Mouse (Mus musculus) stomach, embryonic 16.5 days (tissue): ENCODE results near the gene Pde1c. TPM values are rescaled to one million over a fixed set of nuclear protein-coding genes. Genes with fewer than 3 reads are reported as not detected.

ENCODE experiments used
- ATAC-seq: fragments of 200-750 bp; cut with Nextera tagmentation; 2 replicates; pipeline ENCODE4 v1.8.0; 2017; ENCODE audit warnings: moderate number of reproducible peaks, moderate TSS enrichment; ENCODE audit not compliant: insufficient read depth, low FRiP score
- H3K27ac ChIP-seq: fragments of 300-500 bp; sonication (generic); 2 replicates; pipeline ENCODE4 v1.5.1; 2014; ENCODE audit warnings: low read length
- H3K27me3 ChIP-seq: fragments of 300-500 bp; sonication (generic); 2 replicates; pipeline ENCODE4 v1.6.1; 2014; ENCODE audit warnings: low read length, control low read depth, mixed read lengths; ENCODE audit not compliant: control insufficient read depth, insufficient read depth
- H3K36me3 ChIP-seq: fragments of 300-500 bp; sonication (generic); 2 replicates; pipeline ENCODE4 v1.6.1; 2014; ENCODE audit warnings: low read length; ENCODE audit not compliant: control insufficient read depth, insufficient read depth
- H3K4me1 ChIP-seq: fragments of 300-500 bp; sonication (generic); 2 replicates; pipeline ENCODE4 v1.6.1; 2014; ENCODE audit warnings: low read length, control low read depth, mixed read lengths; ENCODE audit not compliant: control insufficient read depth, insufficient read depth
- H3K4me2 ChIP-seq: fragments of 300-500 bp; sonication (generic); 2 replicates; pipeline ENCODE4 v1.6.1; 2014; ENCODE audit warnings: low read depth, low read length, mixed read lengths
- H3K4me3 ChIP-seq: fragments of 300-500 bp; sonication (generic); replicated peaks from 2 replicates; pipeline ENCODE4 v1.5.1; 2014; ENCODE audit warnings: mild to moderate bottlenecking, low read length
- H3K9ac ChIP-seq: fragments of 300-500 bp; sonication (generic); 2 replicates; pipeline ENCODE4 v1.6.1; 2014; ENCODE audit warnings: low read length
- H3K9me3 ChIP-seq: fragments of 300-500 bp; sonication (generic); replicated peaks from 2 replicates; pipeline ENCODE4 v1.6.1; 2016; ENCODE audit warnings: low read length, control low read depth; ENCODE audit not compliant: control insufficient read depth
- WGBS: fragments of 180-500 bp; shearing (Covaris S2); extraction: QIAGEN DNeasy Blood & Tissue Kit; methylation state at CpG from one replicate; pipeline ENCODE4 v1.1.7; 2014; 5-methylcytosine and 5-hydroxymethylcytosine counted together
- polyA plus RNA-seq: library from polyadenylated mRNA; unstranded; fragments of >200 nt; fragmentation: Nextera tagmentation; extraction: Ambion mirVana; gene quantifications from 2 replicates; pipeline ENCODE4 v1.2.1, GENCODE M21; 2015

Gene Pde1c
- polyA plus RNA-seq, 1 experiment from 2014 or later: 2.7 TPM

DNA sequence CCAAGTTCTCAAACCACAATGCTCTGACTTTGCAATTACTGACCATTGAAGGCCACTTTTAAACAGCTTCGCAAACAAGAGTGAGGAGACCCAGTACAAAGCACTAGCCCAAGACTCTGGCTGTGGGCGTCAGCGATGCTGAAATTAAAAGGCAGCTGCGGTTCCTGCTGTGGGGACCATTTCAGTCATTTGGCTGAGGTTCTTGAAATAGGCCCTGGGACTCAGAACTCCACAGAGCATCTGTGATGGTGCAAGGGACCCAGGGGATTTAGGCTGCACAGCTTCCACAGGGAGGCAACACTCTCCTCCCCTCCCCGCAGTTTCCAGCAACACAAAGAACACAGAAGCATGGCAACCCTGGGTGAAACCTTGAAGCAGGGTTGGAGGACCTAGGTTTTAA lies 194.7 kb downstream of the Pde1c start:
- Histone ChIP-seq H3K36me3 (no peaks in the 10 kb centered on the region), H3K9ac (no peak overlapping the region), H3K27ac (no peak overlapping the region), H3K27me3 (no peaks in the 10 kb centered on the region), H3K4me2 (no peak overlapping the region), H3K4me1 (no peaks in the 10 kb centered on the region), H3K9me3 (no peaks in the 10 kb centered on the region), H3K4me3 (no peak overlapping the region)
- no peak for ATAC-seq
- WGBS: 87% methylated on average over 5 of the region's 5 CpGs

DNA sequence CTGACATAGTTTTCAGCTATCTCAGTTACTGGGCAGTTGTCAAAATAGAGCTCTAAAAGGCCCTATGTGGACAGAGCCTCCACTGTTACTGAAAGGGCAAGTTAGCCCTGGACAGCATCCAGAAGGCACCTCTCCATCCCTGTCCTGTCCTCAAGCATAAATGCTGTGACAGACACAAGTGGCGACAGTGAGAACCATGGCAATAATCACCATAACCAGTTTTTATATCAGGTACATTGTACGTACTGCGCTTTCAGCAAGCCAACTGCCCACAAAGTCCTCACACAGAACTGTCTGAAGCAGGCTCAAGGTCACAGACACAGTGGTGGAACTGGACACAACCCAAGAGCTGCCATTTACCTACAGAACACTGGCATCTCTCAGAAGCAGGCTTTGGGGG lies 195.2 kb downstream of the Pde1c start:
- no peaks in the 10 kb centered on the region for H3K36me3 ChIP-seq
- no peak overlapping the region for H3K27ac ChIP-seq
- no peak overlapping the region for H3K4me3 ChIP-seq
- H3K27me3 ChIP-seq: no peaks in the 10 kb centered on the region
- 80% methylated on average over 3 of the region's 3 CpGs for WGBS
- H3K4me2 ChIP-seq: no peak overlapping the region
- H3K4me1 ChIP-seq: no peaks in the 10 kb centered on the region
- H3K9me3 ChIP-seq: no peaks in the 10 kb centered on the region
- no peak for ATAC-seq
- no peak overlapping the region for H3K9ac ChIP-seq

DNA sequence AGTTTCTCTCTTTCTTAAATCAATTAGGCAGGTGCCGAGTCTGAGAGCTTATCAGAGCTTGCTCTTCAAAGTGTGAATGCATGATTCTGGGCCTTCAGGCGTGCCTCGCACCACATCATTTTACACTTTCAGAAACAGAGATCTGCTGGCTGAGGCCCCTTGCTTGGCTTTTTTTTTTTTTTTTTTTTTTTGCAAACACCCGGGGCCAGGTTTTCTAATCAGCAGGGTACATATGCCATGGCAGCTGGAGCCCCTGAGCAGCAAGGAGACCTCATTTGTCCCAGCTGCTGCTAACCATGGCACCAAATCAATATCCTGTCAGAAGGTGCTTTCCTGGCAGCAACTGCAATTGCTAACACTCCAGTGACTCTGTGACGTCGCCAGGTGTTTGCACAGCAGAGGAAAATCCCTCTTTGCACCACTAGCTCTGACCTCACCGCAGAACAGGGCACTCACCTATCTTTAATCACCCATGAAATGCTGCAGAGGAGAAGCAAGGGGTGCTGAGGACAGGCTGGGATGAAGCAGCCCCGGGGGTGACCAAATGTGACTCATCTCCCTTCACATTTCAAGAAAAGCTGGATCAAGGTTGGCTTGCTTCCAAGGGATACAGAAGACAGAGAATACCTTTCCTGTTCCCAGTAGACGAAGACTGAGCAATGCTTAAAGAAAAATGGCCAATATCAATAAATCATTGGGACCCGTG lies 195.7 kb downstream of the Pde1c start:
- Histone ChIP-seq H3K4me3 (no peak overlapping the region), H3K9ac (no peak overlapping the region), H3K9me3 (no peaks in the 10 kb centered on the region), H3K36me3 (no peaks in the 10 kb centered on the region), H3K27ac (no peak overlapping the region), H3K4me1 (no peaks in the 10 kb centered on the region), H3K4me2 (no peak overlapping the region), H3K27me3 (no peaks in the 10 kb centered on the region; the same call in 1 of the 2 replicates)
- ATAC-seq: peak; percentile 78; the same call in 1 of the 2 replicates
- WGBS: 32% methylated on average over 10 of the region's 10 CpGs

DNA sequence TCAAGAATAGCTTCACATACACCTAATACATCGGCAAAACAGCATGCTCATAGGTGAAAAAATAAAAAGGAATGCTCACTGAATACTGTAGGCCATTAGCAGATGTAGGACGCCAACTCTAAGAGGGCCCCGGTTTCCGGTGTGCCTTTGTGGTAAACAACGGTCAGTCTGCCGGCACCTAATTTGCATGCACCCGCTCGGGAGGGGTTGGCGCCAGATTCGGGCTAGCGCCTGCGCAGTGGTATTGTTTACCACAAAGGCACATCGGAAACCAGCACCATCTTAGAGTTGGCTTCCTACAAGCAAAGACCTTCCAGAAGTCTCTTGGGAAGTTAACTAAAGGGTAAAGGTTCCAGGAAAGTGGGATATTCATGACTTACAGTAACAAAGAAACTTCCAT lies 199.4 kb downstream of the Pde1c start:
- no peak overlapping the region for H3K4me3 ChIP-seq
- WGBS: 80% methylated on average over 13 of the region's 13 CpGs
- no peak overlapping the region for H3K4me2 ChIP-seq
- H3K4me1 ChIP-seq: no peaks in the 10 kb centered on the region
- no peaks in the 10 kb centered on the region for H3K36me3 ChIP-seq
- H3K9ac ChIP-seq: no peak overlapping the region
- no peaks in the 10 kb centered on the region for H3K9me3 ChIP-seq
- H3K27ac ChIP-seq: no peak overlapping the region
- no peaks in the 10 kb centered on the region; the same call in 1 of the 2 replicates for H3K27me3 ChIP-seq
- no peak for ATAC-seq

DNA sequence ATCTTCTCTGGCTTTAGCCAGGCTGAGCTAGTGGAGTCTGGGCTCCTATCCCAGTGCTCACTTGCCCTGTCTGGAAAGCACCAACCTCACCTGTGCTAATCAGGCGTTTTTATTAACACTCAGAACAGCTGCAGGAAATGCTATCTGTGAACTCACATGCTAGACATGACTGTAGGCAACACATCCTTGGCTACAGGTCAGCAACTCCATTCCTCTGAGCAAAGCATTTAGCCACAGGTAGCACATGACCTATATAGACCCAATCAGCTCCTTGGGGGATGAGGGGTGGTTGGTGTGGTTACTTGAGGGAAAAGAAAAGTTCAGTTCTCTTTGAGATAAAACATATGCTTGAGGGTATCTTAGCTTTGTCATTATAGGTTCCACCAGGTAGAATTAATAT lies 200.8 kb downstream of the Pde1c start:
- no peak overlapping the region for H3K27ac ChIP-seq
- H3K4me1 ChIP-seq: no peaks in the 10 kb centered on the region
- no peak for ATAC-seq
- no peaks in the 10 kb centered on the region for H3K9me3 ChIP-seq
- H3K4me3 ChIP-seq: no peak overlapping the region
- H3K4me2 ChIP-seq: no peak overlapping the region
- H3K36me3 ChIP-seq: no peaks in the 10 kb centered on the region
- WGBS: 69% methylated on average over 1 of the region's 1 CpGs
- no peak overlapping the region for H3K9ac ChIP-seq
- no peaks in the 10 kb centered on the region; the same call in 1 of the 2 replicates for H3K27me3 ChIP-seq

DNA sequence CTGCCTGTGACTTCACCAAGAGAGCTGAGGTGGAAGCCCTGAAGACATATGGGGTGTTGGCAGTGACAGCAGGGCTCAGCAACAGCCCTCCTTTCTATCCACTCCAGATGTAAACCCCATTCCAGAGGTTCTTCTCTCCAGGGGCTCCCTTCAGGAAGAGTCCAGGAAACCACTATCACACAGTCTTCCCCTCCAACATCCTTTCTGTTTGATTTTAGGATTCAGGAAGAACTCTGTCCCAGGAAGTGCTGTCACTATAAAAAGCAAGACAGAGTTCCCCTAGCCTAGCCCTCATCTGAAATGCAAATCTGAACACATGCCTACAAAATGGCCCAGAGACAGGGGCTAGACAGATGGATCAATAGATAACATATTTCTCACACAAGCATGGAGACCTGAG lies 201.6 kb downstream of the Pde1c start:
- Histone ChIP-seq H3K27me3 (no peaks in the 10 kb centered on the region; the same call in 1 of the 2 replicates), H3K36me3 (no peaks in the 10 kb centered on the region), H3K9me3 (no peaks in the 10 kb centered on the region), H3K4me1 (peaks cover 2% of the 10 kb centered on the region; the same call in 1 of the 2 replicates), H3K9ac (no peak overlapping the region), H3K27ac (no peak overlapping the region), H3K4me2 (no peak overlapping the region), H3K4me3 (no peak overlapping the region)
- ATAC-seq: no peak

DNA sequence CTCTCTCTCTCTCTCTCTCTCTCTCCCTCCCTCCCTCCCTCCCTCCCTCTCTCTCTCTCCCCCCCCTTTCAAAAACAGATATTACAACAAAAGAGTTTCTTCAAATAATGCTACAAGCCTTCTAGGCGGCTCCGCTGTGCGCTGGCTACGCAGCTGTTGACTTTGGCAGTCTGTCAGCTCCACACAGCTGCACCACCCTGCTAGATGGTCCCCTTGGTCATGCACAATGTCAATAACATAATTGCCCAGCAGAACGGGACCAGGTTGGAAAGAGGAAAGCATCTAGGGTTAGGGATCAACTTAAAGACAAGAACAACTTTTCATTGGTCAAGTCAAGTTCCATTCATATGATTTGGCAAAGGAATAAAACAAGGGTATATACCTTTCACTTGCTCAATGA lies 206.3 kb downstream of the Pde1c start:
- no peaks in the 10 kb centered on the region for H3K9me3 ChIP-seq
- H3K4me3 ChIP-seq: no peak overlapping the region
- WGBS: 5% methylated on average over 5 of the region's 5 CpGs
- peak overlapping the region; percentile 71 for H3K4me2 ChIP-seq
- H3K4me1 ChIP-seq: peaks cover 7% of the 10 kb centered on the region; the same call in 1 of the 2 replicates
- peak; percentile 62; the same call in 1 of the 2 replicates for ATAC-seq
- no peaks in the 10 kb centered on the region for H3K36me3 ChIP-seq
- H3K27me3 ChIP-seq: no peaks in the 10 kb centered on the region
- no peak overlapping the region for H3K27ac ChIP-seq
- H3K9ac ChIP-seq: no peak overlapping the region; the same call in 1 of the 2 replicates

DNA sequence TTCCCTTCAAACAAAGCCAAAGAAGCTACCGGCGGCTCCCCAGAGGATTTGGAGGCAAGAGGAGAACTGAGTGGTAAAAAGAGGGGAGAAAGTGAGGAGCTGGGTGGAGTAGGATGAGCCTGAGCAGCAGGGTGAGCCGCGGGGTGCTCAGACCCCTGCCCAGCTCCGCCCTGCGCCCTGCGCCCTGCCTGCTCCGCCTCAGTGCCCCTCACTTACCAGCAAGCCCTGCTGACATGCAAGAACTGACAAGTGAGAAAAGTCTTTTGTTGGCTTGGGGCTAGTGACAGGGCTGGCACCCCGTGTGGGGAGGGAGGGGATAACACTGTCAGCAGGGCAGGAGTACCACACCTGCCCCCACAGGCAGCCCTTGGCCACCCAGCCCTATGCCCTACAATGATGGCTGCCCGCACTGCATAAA lies 206.8 kb downstream of the Pde1c start:
- H3K4me1 ChIP-seq: peaks cover 7% of the 10 kb centered on the region; the same call in 1 of the 2 replicates
- peak overlapping the region; percentile 43 for H3K4me3 ChIP-seq
- peak overlapping the region; percentile 66 for H3K9ac ChIP-seq
- peak; percentile 88 for ATAC-seq
- peak overlapping the region; percentile 71 for H3K4me2 ChIP-seq
- no peaks in the 10 kb centered on the region for H3K27me3 ChIP-seq
- H3K9me3 ChIP-seq: no peaks in the 10 kb centered on the region
- H3K27ac ChIP-seq: no peak overlapping the region
- 0% methylated on average over 10 of the region's 10 CpGs for WGBS
- H3K36me3 ChIP-seq: no peaks in the 10 kb centered on the region

DNA sequence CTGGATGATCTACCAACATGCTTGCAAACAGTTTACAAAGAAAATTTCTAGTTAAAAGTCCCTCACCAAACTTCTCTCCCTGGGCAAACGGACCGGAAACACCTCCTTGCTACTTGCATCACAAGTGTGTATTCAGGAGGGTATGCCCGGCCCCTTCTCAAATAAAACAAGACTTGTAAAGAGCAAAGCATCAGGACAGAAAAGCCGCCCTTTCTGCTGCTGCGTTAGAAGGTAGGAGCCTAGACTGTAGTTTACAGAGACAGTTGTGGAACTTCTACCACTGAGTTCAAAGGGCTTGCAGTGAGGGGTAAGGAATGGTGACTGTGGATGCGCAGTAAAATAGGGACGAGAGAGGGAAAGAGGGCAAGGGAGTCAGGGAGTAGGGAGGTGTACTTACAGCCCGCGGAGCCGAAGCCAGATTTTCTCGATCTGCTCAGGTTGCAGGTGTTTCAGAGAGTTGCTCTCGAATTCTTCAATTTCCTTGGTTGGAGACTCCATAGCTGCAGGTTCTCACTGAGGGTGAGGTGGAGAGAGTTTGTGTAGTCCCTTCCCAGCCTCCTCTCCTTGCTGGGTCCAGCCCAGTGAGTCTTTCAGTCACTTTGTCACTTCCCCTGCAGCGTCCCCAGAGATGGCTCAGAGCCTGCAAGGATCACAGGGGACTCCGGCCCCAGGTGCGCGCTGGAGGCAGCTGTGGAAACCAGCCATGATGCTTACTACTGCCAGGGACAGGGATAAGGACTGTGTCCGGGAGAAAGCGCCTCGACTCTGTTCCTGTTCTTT lies 207.4 kb downstream of the Pde1c start:
- ATAC-seq: peak; percentile 32; the same call in 1 of the 2 replicates
- no peak overlapping the region for H3K27ac ChIP-seq
- peak overlapping the region; percentile 66 for H3K9ac ChIP-seq
- no peaks in the 10 kb centered on the region for H3K9me3 ChIP-seq
- 2% methylated on average over 19 of the region's 19 CpGs for WGBS
- peaks cover 7% of the 10 kb centered on the region; the same call in 1 of the 2 replicates for H3K4me1 ChIP-seq
- peak overlapping the region; percentile 71 for H3K4me2 ChIP-seq
- H3K36me3 ChIP-seq: no peaks in the 10 kb centered on the region
- H3K27me3 ChIP-seq: no peaks in the 10 kb centered on the region
- H3K4me3 ChIP-seq: peak overlapping the region; percentile 43
